Mouse (Mus musculus) heart, adult 2 months (tissue): Measurements from ENCODE around the gene 1700013F07Rik.

Experiments
- CTCF ChIP-seq: fragments of 200-600 bp; IDR thresholded peaks from 2 replicates; pipeline ENCODE4 v1.8.1; 2022; ENCODE audit warnings: antibody characterized with exemption, mild to moderate bottlenecking, moderate library complexity
- EP300 ChIP-seq: fragments of 200-500 bp; IDR thresholded peaks from 2 replicates; pipeline ENCODE4 v1.6.1; 2011; ENCODE audit warnings: low read depth, low read length, control low read depth; ENCODE audit not compliant: insufficient read depth
- POLR2A ChIP-seq: fragments of 200-500 bp; IDR thresholded peaks from 2 replicates; pipeline ENCODE4 v1.6.1; 2011; ENCODE audit warnings: mild to moderate bottlenecking, low read depth, low read length, control low read depth; ENCODE audit not compliant: insufficient read depth

- TF ChIP-seq CTCF (no peak), POLR2A (no peak), EP300 (no peak)
Observed at GRCm38 (mm10) chr3:108588446-108588845, 54.5 kb downstream of the 1700013F07Rik start.
